Mouse (Mus musculus) layer of hippocampus, adult 2 months (tissue): ENCODE measurements around the gene Gpkow. TPM values are rescaled to one million over a fixed set of nuclear protein-coding genes. Genes with fewer than 3 reads are reported as not detected.
"Not testable (repeated sequence)": the region's sequence is repeated elsewhere in the genome, so short reads cannot be mapped to it uniquely, and the experiment has no call there.

Experiments used
- DNase-seq, 2 experiments: peaks; one replicate each; pipeline ENCODE4 v3.0.0; 2022; ENCODE audit warnings: low spot score in 2 of 2
- H3K27ac ChIP-seq: fragments of 200-600 bp; 2 replicates; pipeline ENCODE4 v1.8.1; 2022
- H3K4me3 ChIP-seq: fragments of 200-600 bp; 2 replicates; pipeline ENCODE4 v1.8.1; 2022; ENCODE audit warnings: mild to moderate bottlenecking
- CTCF ChIP-seq: fragments of 200-600 bp; conservative IDR thresholded peaks from 2 replicates; pipeline ENCODE4 v1.8.1; 2022; ENCODE audit warnings: antibody characterized with exemption, mild to moderate bottlenecking, moderate library complexity
- total RNA-seq, 2 experiments: library from RNA; stranded (reverse); gene quantifications; 2 replicates each; pipeline ENCODE4 v1.2.3; 2021

The Gpkow gene
- total RNA-seq, 2 experiments from 2014 or later = 32.6 to 40.6 TPM

- DNase-seq = no peak
- H3K27ac ChIP-seq = no peak overlapping the region
- no peak for TF ChIP-seq CTCF
- H3K4me3 ChIP-seq = no peak overlapping the region
Measured at GRCm38 (mm10) chrX:7672739-7673138, 24.2 kb upstream of the Gpkow start.

GRCm38 (mm10) chrX:7673578-7674281 is 23.2 kb upstream of the Gpkow start:
- no peak for DNase-seq
- Histone ChIP-seq H3K4me3 (no peak overlapping the region), H3K27ac (no peak overlapping the region)
- no peak for TF ChIP-seq CTCF

- DNase-seq = no peak
Measured at GRCm38 (mm10) chrX:7674284-7675000, 22.5 kb upstream of the Gpkow start.

GRCm38 (mm10) chrX:7675001-7675380 is 21.9 kb upstream of the Gpkow start:
- Histone ChIP-seq H3K4me3 (peak overlapping the region; percentile 40; the same call in 1 of the 2 replicates), H3K27ac (no peak overlapping the region)
- no peak for DNase-seq
- no peak; the same call in 1 of the 2 replicates for TF ChIP-seq CTCF

More at GRCm38 (mm10) chrX:7674284-7675000, 22.5 kb upstream of the Gpkow start:
- Histone ChIP-seq H3K27ac (no peak overlapping the region), H3K4me3 (peak overlapping the region; percentile 40)
- TF ChIP-seq CTCF = no peak

- Histone ChIP-seq H3K4me3 (no peak overlapping the region), H3K27ac (no peak overlapping the region)
- TF ChIP-seq CTCF = peak; percentile 59
- no peak for DNase-seq
Measured at GRCm38 (mm10) chrX:7678986-7679385, 17.9 kb upstream of the Gpkow start.

- peak; percentile 94 for TF ChIP-seq CTCF
- peak overlapping the region; percentile 44 for H3K4me3 ChIP-seq
- peak; percentile 82 to 85 for DNase-seq
- no peak overlapping the region for H3K27ac ChIP-seq
Measured at GRCm38 (mm10) chrX:7679405-7680056, 17.4 kb upstream of the Gpkow start.

GRCm38 (mm10) chrX:7680057-7680412 is 16.9 kb upstream of the Gpkow start:
- peak overlapping the region; percentile 44 for H3K4me3 ChIP-seq
- no peak for TF ChIP-seq CTCF
- no peak for DNase-seq
- H3K27ac ChIP-seq = no peak overlapping the region

- TF ChIP-seq CTCF = no peak
- Histone ChIP-seq H3K4me3 (peak within 1 kb of the TSS; percentile 44), H3K27ac (no peak within 1 kb of the TSS)
Measured at GRCm38 (mm10) chrX:7680864-7681263, 16.1 kb upstream of the Gpkow start, which contains the start of gene Magix. Gene Magix, minus strand, starts transcription at chrX:7681251.

GRCm38 (mm10) chrX:7688321-7688720 is 8.6 kb upstream of the Gpkow start:
- Histone ChIP-seq H3K27ac (no peak overlapping the region), H3K4me3 (no peak overlapping the region)
- no peak for TF ChIP-seq CTCF
- DNase-seq = no peak

More at GRCm38 (mm10) chrX:7680864-7681263, 16.1 kb upstream of the Gpkow start, which contains the start of gene Magix:
- no peak for DNase-seq

- H3K4me3 ChIP-seq = no peak overlapping the region
- DNase-seq = no peak
- H3K27ac ChIP-seq = no peak overlapping the region
- no peak for TF ChIP-seq CTCF
Measured at GRCm38 (mm10) chrX:7690486-7690885, 6.4 kb upstream of the Gpkow start.

- DNase-seq = no peak
- no peak overlapping the region for H3K4me3 ChIP-seq
- peak; percentile 72 for TF ChIP-seq CTCF
- H3K27ac ChIP-seq = no peak overlapping the region
Measured at GRCm38 (mm10) chrX:7692862-7693261, 4.1 kb upstream of the Gpkow start.

GRCm38 (mm10) chrX:7696520-7696919 is 411 bp upstream of the Gpkow start:
- TF ChIP-seq CTCF = no peak
- DNase-seq = no peak
- peak overlapping the region; percentile 69 for H3K4me3 ChIP-seq
- peak overlapping the region; percentile 72 for H3K27ac ChIP-seq

GRCm38 (mm10) chrX:7713764-7714134 is 16.8 kb downstream of the Gpkow start:
- DNase-seq = not testable (repeated sequence)
- Histone ChIP-seq H3K27ac (peak overlapping the region; percentile 77), H3K4me3 (peak overlapping the region; percentile 52)

- DNase-seq = peak; percentile 91 to 96
- H3K4me3 ChIP-seq = peak within 1 kb of the TSS; percentile 52
- H3K27ac ChIP-seq = peak within 1 kb of the TSS; percentile 96
Measured at GRCm38 (mm10) chrX:7714135-7714899, 17.4 kb downstream of the Gpkow start, which contains the start of gene Wdr45. Gene Wdr45, plus strand, starts transcription at chrX:7714333.
